Mouse (Mus musculus): ENCODE data around the gene Gpr180.
"Not testable (repeated sequence)": the region's sequence is repeated elsewhere in the genome, so short reads cannot be mapped to it uniquely, and the experiment has no call there.

The Gpr180 gene

GRCm38 (mm10) chr14:118150656-118151551 lies 13.9 kb downstream of the Gpr180 start:
- in situ Hi-C loops (cut with MboI; ENCODE audit: low pct_unique_long_range_greater_than_20kb in 1 of 2, low sequenced_read_pairs in 2 of 2, unreplicated experiment in 1 of 2): no loop called here

GRCm38 (mm10) chr14:118151651-118152293 lies 14.8 kb downstream of the Gpr180 start:
- in situ Hi-C loops (cut with MboI; ENCODE audit: low pct_unique_long_range_greater_than_20kb in 1 of 2, low sequenced_read_pairs in 2 of 2, unreplicated experiment in 1 of 2): no loop called here

GRCm38 (mm10) chr14:118152294-118152651 lies 15.3 kb downstream of the Gpr180 start:
- in situ Hi-C loops (cut with MboI; ENCODE audit: low pct_unique_long_range_greater_than_20kb in 1 of 2, low sequenced_read_pairs in 2 of 2, unreplicated experiment in 1 of 2): no loop called here

- in situ Hi-C loops (cut with MboI; ENCODE audit: low pct_unique_long_range_greater_than_20kb in 1 of 2, low sequenced_read_pairs in 2 of 2, unreplicated experiment in 1 of 2): not testable (repeated sequence)
Observed at GRCm38 (mm10) chr14:118156056-118156455, 19.1 kb downstream of the Gpr180 start.

GRCm38 (mm10) chr14:118156740-118157139 lies 19.8 kb downstream of the Gpr180 start:
- in situ Hi-C loops (cut with MboI; ENCODE audit: low pct_unique_long_range_greater_than_20kb in 1 of 2, low sequenced_read_pairs in 2 of 2, unreplicated experiment in 1 of 2): no loop called here

- in situ Hi-C loops (cut with MboI; ENCODE audit: low pct_unique_long_range_greater_than_20kb in 1 of 2, low sequenced_read_pairs in 2 of 2, unreplicated experiment in 1 of 2): no loop called here
Observed at GRCm38 (mm10) chr14:118157146-118157545, 20.2 kb downstream of the Gpr180 start.

- in situ Hi-C loops (cut with MboI; ENCODE audit: low pct_unique_long_range_greater_than_20kb in 1 of 2, low sequenced_read_pairs in 2 of 2, unreplicated experiment in 1 of 2): no loop called here
Observed at GRCm38 (mm10) chr14:118161751-118162150, 24.8 kb downstream of the Gpr180 start.

- in situ Hi-C loops (cut with MboI; ENCODE audit: low pct_unique_long_range_greater_than_20kb in 1 of 2, low sequenced_read_pairs in 2 of 2, unreplicated experiment in 1 of 2): no loop called here
Observed at GRCm38 (mm10) chr14:118162640-118163039, 25.7 kb downstream of the Gpr180 start.

GRCm38 (mm10) chr14:118168776-118169175 lies 31.8 kb downstream of the Gpr180 start:
- in situ Hi-C loops (cut with MboI; ENCODE audit: low pct_unique_long_range_greater_than_20kb in 1 of 2, low sequenced_read_pairs in 2 of 2, unreplicated experiment in 1 of 2): no loop called here

- in situ Hi-C loops (cut with MboI; ENCODE audit: low pct_unique_long_range_greater_than_20kb in 1 of 2, low sequenced_read_pairs in 2 of 2, unreplicated experiment in 1 of 2): no loop called here
Observed at GRCm38 (mm10) chr14:118173590-118174203, 36.7 kb downstream of the Gpr180 start.

- in situ Hi-C loops (cut with MboI; ENCODE audit: low pct_unique_long_range_greater_than_20kb in 1 of 2, low sequenced_read_pairs in 2 of 2, unreplicated experiment in 1 of 2): no loop called here
Observed at GRCm38 (mm10) chr14:118175071-118175693, 38.2 kb downstream of the Gpr180 start.

GRCm38 (mm10) chr14:118175694-118176085 lies 38.7 kb downstream of the Gpr180 start:
- in situ Hi-C loops (cut with MboI; ENCODE audit: low pct_unique_long_range_greater_than_20kb in 1 of 2, low sequenced_read_pairs in 2 of 2, unreplicated experiment in 1 of 2): no loop called here

- in situ Hi-C loops (cut with MboI; ENCODE audit: low pct_unique_long_range_greater_than_20kb in 1 of 2, low sequenced_read_pairs in 2 of 2, unreplicated experiment in 1 of 2): no loop called here
Observed at GRCm38 (mm10) chr14:118179251-118179650, 42.3 kb downstream of the Gpr180 start.

GRCm38 (mm10) chr14:118179701-118180100 lies 42.7 kb downstream of the Gpr180 start:
- in situ Hi-C loops (cut with MboI; ENCODE audit: low pct_unique_long_range_greater_than_20kb in 1 of 2, low sequenced_read_pairs in 2 of 2, unreplicated experiment in 1 of 2): no loop called here

GRCm38 (mm10) chr14:118180117-118180557 lies 43.2 kb downstream of the Gpr180 start:
- in situ Hi-C loops (cut with MboI; ENCODE audit: low pct_unique_long_range_greater_than_20kb in 1 of 2, low sequenced_read_pairs in 2 of 2, unreplicated experiment in 1 of 2): no loop called here

- in situ Hi-C loops (cut with MboI; ENCODE audit: low pct_unique_long_range_greater_than_20kb in 1 of 2, low sequenced_read_pairs in 2 of 2, unreplicated experiment in 1 of 2): no loop called here
Observed at GRCm38 (mm10) chr14:118180711-118181177, 43.8 kb downstream of the Gpr180 start.

GRCm38 (mm10) chr14:118191442-118191841 lies 54.5 kb downstream of the Gpr180 start:
- in situ Hi-C loops (cut with MboI; ENCODE audit: low pct_unique_long_range_greater_than_20kb in 1 of 2, low sequenced_read_pairs in 2 of 2, unreplicated experiment in 1 of 2): no loop called here

GRCm38 (mm10) chr14:118193001-118193628 lies 56.2 kb downstream of the Gpr180 start:
- in situ Hi-C loops (cut with MboI; ENCODE audit: low pct_unique_long_range_greater_than_20kb in 1 of 2, low sequenced_read_pairs in 2 of 2, unreplicated experiment in 1 of 2): no loop called here
